Mouse (Mus musculus) MEL (cell line): ENCODE data around the gene Baiap2.

Experiments
- CHD1 ChIP-seq: IDR thresholded peaks from 2 replicates; pipeline ENCODE4 v1.6.1; 2012; ENCODE audit warnings: low read depth, mild to moderate bottlenecking, inconsistent platforms, low read length, improper control_type of control experiment
- UBTF ChIP-seq: IDR thresholded peaks from 2 replicates; pipeline ENCODE4 v1.6.1; 2012; ENCODE audit warnings: low read depth, mild to moderate bottlenecking, inconsistent platforms, low read length, improper control_type of control experiment, moderate library complexity, borderline replicate concordance; ENCODE audit not compliant: insufficient read depth

DNA sequence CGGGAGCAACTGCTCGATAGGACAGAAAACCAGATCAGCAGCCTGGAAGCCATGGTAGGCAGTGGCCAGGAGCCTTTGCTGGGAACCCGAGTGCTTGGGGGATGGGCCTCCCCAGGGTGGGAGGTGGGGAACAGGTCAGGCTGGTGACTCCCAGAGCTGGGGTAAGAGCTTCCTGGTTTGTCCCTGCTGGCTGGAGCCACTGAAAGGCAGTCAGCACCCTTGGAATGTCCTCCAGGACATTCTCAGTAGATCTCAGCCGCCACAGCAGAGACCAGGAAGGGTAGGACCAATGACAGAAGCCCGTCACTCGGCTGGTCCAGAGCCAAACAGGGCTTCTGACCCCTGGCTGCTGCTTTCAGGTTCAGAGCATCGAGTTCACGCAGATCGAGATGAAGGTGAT, 26.9 kb upstream of the Baiap2 start:
- TF ChIP-seq CHD1 (no peak), UBTF (no peak)
